Mouse (Mus musculus) megakaryocyte, embryonic 14.5 days (primary cell): ENCODE results near the gene S1pr5.

Experiments used
- FLI1 ChIP-seq: IDR thresholded peaks from 2 replicates; pipeline ENCODE4 v1.6.1; 2012; ENCODE audit warnings: low read length, inconsistent platforms, mixed read lengths
- GATA1 ChIP-seq: IDR thresholded peaks from 3 replicates; pipeline ENCODE4 v1.6.1; 2012; ENCODE audit warnings: mixed read lengths, low read length, inconsistent platforms, borderline replicate concordance

DNA sequence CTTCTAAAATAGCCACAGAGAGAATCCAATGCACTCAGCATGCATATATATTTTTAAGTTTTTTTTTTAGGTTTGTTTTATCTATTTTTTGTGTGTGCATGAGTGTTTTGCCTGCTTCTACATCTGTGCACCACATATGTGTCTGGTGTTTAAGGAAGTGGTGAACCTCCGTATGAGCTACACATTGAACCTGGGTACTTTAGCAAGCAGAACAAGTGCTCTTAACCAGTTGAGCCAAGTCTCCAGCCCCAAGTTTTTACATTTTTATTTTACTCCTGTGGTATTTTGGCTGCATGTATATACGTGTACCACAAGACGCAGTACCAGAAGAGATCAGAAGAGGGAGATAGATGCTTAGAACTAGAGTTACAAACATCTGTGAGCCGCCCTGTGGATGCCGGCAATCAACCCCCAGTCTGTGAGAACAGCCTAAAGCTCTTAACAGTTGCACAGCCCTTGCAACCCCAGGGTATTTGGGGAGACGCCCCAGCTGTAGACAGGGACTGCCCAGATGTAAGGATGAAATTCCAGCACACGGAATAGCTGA is 26.8 kb downstream of the S1pr5 start:
- TF ChIP-seq GATA1 (no peak), FLI1 (no peak)
